Mouse (Mus musculus): ENCODE measurements at regions not wholly inside any gene's neighbourhood (a gene's known extent, or its start where the extent isn't known, plus 50 kb on each side); places are given as distances from the start of the nearest gene placed in this dataset.

- in situ Hi-C loops (cut with MboI; ENCODE audit: low pct_ligation_motif_present, low pct_unique_long_range_greater_than_20kb, low sequenced_read_pairs) (no loop called here), dilution Hi-C loops (cut with MboI; ENCODE audit: extremely low pct_ligation_motif_present, extremely low pct_unique_long_range_greater_than_20kb, low sequenced_read_pairs) (no loop called here)
- Histone ChIP-seq H3K36me3 (replicated peaks in 1 of 2; ENCODE audit: control insufficient read depth in 1 of 2, insufficient read depth in 1 of 2, low read length in 1 of 2) (no peaks in the 10 kb centered on the region), H3K4me1 (ENCODE audit: control insufficient read depth in 1 of 2, insufficient read depth in 2 of 2) (peaks cover 0 to 2% of the 10 kb centered on the region in 2 experiments; a peak in 1 of 4 replicates), H3K27ac (ENCODE audit: insufficient read depth, low read depth) (no peak overlapping the region), H3K9ac (ENCODE audit: insufficient read depth, low read depth) (no peak overlapping the region), H3K27me3 (replicated peaks) (peaks cover 44% of the 10 kb centered on the region), H3K79me2 (replicated peaks; ENCODE audit: control insufficient read depth, extremely low read depth, insufficient read depth, poor library complexity, severe bottlenecking) (no peaks in the 10 kb centered on the region), H3K9me3 (replicated peaks; ENCODE audit: low read length) (no peaks in the 10 kb centered on the region), H3K4me3 (replicated peaks in 1 of 3; ENCODE audit: low read depth in 2 of 3, low read length in 2 of 3, poor library complexity in 1 of 3) (no peak overlapping the region), H3K4me2 (ENCODE audit: insufficient read depth, low read depth, poor library complexity, severe bottlenecking) (no peak overlapping the region)
- no peak for DNase-seq (ENCODE audit: extremely low read depth)
- TF ChIP-seq ZNF384 (IDR thresholded peaks at IDR 0.05; ENCODE audit: low read depth, low read length) (no peak), CHD2 (IDR thresholded peaks at IDR 0.05; ENCODE audit: low read length) (no peak)
Measured at GRCm38 (mm10) chr7:130052376-130052775, 460.7 kb downstream of the Wdr11 start.

- Histone ChIP-seq H3K4me2 (ENCODE audit: insufficient read depth, low read depth, poor library complexity, severe bottlenecking) (no peak overlapping the region), H3K27ac (ENCODE audit: insufficient read depth, low read depth) (no peak overlapping the region), H3K79me2 (replicated peaks; ENCODE audit: control insufficient read depth, extremely low read depth, insufficient read depth, poor library complexity, severe bottlenecking) (no peaks in the 10 kb centered on the region), H3K4me1 (ENCODE audit: control insufficient read depth in 1 of 2, insufficient read depth in 2 of 2) (no peaks in the 10 kb centered on the region), H3K4me3 (replicated peaks in 1 of 3; ENCODE audit: low read depth in 2 of 3, low read length in 2 of 3, poor library complexity in 1 of 3) (no peak overlapping the region), H3K9ac (ENCODE audit: insufficient read depth, low read depth) (no peak overlapping the region), H3K36me3 (replicated peaks in 1 of 2; ENCODE audit: control insufficient read depth in 1 of 2, insufficient read depth in 1 of 2, low read length in 1 of 2) (no peaks in the 10 kb centered on the region), H3K27me3 (replicated peaks) (peaks cover 39% of the 10 kb centered on the region), H3K9me3 (replicated peaks; ENCODE audit: low read length) (no peaks in the 10 kb centered on the region)
- dilution Hi-C loops (cut with MboI; ENCODE audit: extremely low pct_ligation_motif_present, extremely low pct_unique_long_range_greater_than_20kb, low sequenced_read_pairs) = no loop called here
- in situ Hi-C loops (cut with MboI; ENCODE audit: low pct_ligation_motif_present, low pct_unique_long_range_greater_than_20kb, low sequenced_read_pairs) = no loop called here
- no peak for TF ChIP-seq SIN3A (IDR thresholded peaks at IDR 0.05; ENCODE audit: low read length)
- no peak for TF ChIP-seq ETS1 (conservative IDR thresholded peaks at IDR 0.05; ENCODE audit: low read depth, low read length)
- no peak for TF ChIP-seq ZNF384 (IDR thresholded peaks at IDR 0.05; ENCODE audit: low read depth, low read length)
- TF ChIP-seq EP300 (IDR thresholded peaks at IDR 0.05; ENCODE audit: low read length) = no peak
- TF ChIP-seq CHD1 (IDR thresholded peaks at IDR 0.05; ENCODE audit: low read depth, low read length) = no peak
- no peak for TF ChIP-seq PAX5 (IDR thresholded peaks at IDR 0.05; ENCODE audit: low read length)
- TF ChIP-seq CHD2 (IDR thresholded peaks at IDR 0.05; ENCODE audit: low read length) = no peak
- TF ChIP-seq BHLHE40 (IDR thresholded peaks at IDR 0.05; ENCODE audit: low read depth, low read length) = no peak
- TF ChIP-seq SMC3 (IDR thresholded peaks at IDR 0.05; ENCODE audit: low read depth, low read length) = no peak
- no peak for TF ChIP-seq POLR2AphosphoS2 (IDR thresholded peaks at IDR 0.05; ENCODE audit: low read depth, low read length)
- no peak for DNase-seq (ENCODE audit: extremely low read depth)
Measured at GRCm38 (mm10) chr7:130057708-130058107, 462.5 kb downstream of the Ate1 start.

- TF ChIP-seq ZKSCAN1 (IDR thresholded peaks at IDR 0.05; ENCODE audit: borderline replicate concordance, low read depth, low read length) (no peak), MYC (IDR thresholded peaks at IDR 0.05; ENCODE audit: low read depth, low read length) (no peak), POLR2A (IDR thresholded peaks at IDR 0.05; ENCODE audit: low read depth, low read length) (no peak), UBTF (IDR thresholded peaks at IDR 0.05; ENCODE audit: low read depth, low read length) (no peak)
- H3K4me3 ChIP-seq (replicated peaks in 1 of 3; ENCODE audit: low read depth in 2 of 3, low read length in 2 of 3, poor library complexity in 1 of 3) = no peak overlapping the region
- H3K79me2 ChIP-seq (replicated peaks; ENCODE audit: control insufficient read depth, extremely low read depth, insufficient read depth, poor library complexity, severe bottlenecking) = no peaks in the 10 kb centered on the region
- peaks cover 33% of the 10 kb centered on the region for H3K27me3 ChIP-seq (replicated peaks)
- H3K4me2 ChIP-seq (ENCODE audit: insufficient read depth, low read depth, poor library complexity, severe bottlenecking) = no peak overlapping the region
- H3K36me3 ChIP-seq (replicated peaks in 1 of 2; ENCODE audit: control insufficient read depth in 1 of 2, insufficient read depth in 1 of 2, low read length in 1 of 2) = no peaks in the 10 kb centered on the region
- H3K9me3 ChIP-seq (replicated peaks; ENCODE audit: low read length) = no peaks in the 10 kb centered on the region
- no peak overlapping the region for H3K27ac ChIP-seq (ENCODE audit: insufficient read depth, low read depth)
- no peak for DNase-seq (ENCODE audit: extremely low read depth)
- H3K4me1 ChIP-seq (ENCODE audit: control insufficient read depth in 1 of 2, insufficient read depth in 2 of 2) = no peaks in the 10 kb centered on the region
- in situ Hi-C loops (cut with MboI; ENCODE audit: low pct_ligation_motif_present, low pct_unique_long_range_greater_than_20kb, low sequenced_read_pairs) (no loop called here), dilution Hi-C loops (cut with MboI; ENCODE audit: extremely low pct_ligation_motif_present, extremely low pct_unique_long_range_greater_than_20kb, low sequenced_read_pairs) (no loop called here)
- H3K9ac ChIP-seq (ENCODE audit: insufficient read depth, low read depth) = no peak overlapping the region
Measured at GRCm38 (mm10) chr7:130058267-130058666, 461.9 kb downstream of the Ate1 start.

Measured in CH12.LX (cell line).